17 mouse cellular contexts compared by ENCODE assay signal in genomic region chr15:60124461-60124860, GRCm38 (mm10).
"Had no signal": no experiment of that assay in that cellular context is flagged by ENCODE, and none has a peak within 500 bp of the region (broad histone marks: within the 10 kb centered on the region; RNA-seq: fewer than 3 reads in every experiment).

No protein-coding gene starts in this region.

- H3K9ac ChIP-seq: neural tube, embryonic 12.5 days; neural tube, embryonic 13.5 days; neural tube, embryonic 15.5 days; stomach, embryonic 15.5 days had no signal

- H3K27me3 ChIP-seq: neural tube, embryonic 12.5 days; neural tube, embryonic 13.5 days; neural tube, embryonic 15.5 days; stomach, embryonic 15.5 days had no signal

- H3K36me3 ChIP-seq: neural tube, embryonic 12.5 days; neural tube, embryonic 13.5 days; neural tube, embryonic 15.5 days; stomach, embryonic 15.5 days had no signal

- H3K4me1 ChIP-seq: neural tube, embryonic 12.5 days; neural tube, embryonic 13.5 days; neural tube, embryonic 15.5 days; stomach, embryonic 15.5 days had no signal

- H3K4me3 ChIP-seq: neural tube, embryonic 12.5 days; neural tube, embryonic 13.5 days; neural tube, embryonic 15.5 days; stomach, embryonic 15.5 days had no signal

- H3K27ac ChIP-seq: neural tube, embryonic 12.5 days; neural tube, embryonic 13.5 days; neural tube, embryonic 15.5 days; stomach, embryonic 15.5 days; stomach, postnatal 0 days had no signal

- DNase-seq: retina, postnatal 1 day; right cerebral cortex, adult 18-20 months; right cerebral cortex, postnatal 14 days; right cerebral cortex, postnatal 25 days; right cerebral cortex, postnatal 4 days; spleen, adult 18-20 months; thymus, adult 18-20 months; thymus, adult 2 months; thymus, postnatal 14 days; thymus, postnatal 25 days; thymus, postnatal 36 days; thymus, postnatal 4 days had no signal

- H3K4me2 ChIP-seq: neural tube, embryonic 12.5 days; neural tube, embryonic 13.5 days; neural tube, embryonic 15.5 days; stomach, embryonic 15.5 days had no signal

- H3K9me3 ChIP-seq: neural tube, embryonic 12.5 days; neural tube, embryonic 13.5 days; neural tube, embryonic 15.5 days; stomach, embryonic 15.5 days had no signal
